In genomic region chr13:8525748-8526631, GRCm38 (mm10) we compare ENCODE assay signal across 24 mouse cellular contexts.
DNase-seq lines count a peak whose midpoint lies in the region; ATAC-seq and TF ChIP-seq lines count a peak whose summit lies in the region.
"Had no signal": no experiment of that assay in that cellular context is flagged by ENCODE, and none has a peak within 500 bp of the region (broad histone marks: within the 10 kb centered on the region; RNA-seq: fewer than 3 reads in every experiment).

No protein-coding gene starts in this region.

- H3K27me3 ChIP-seq in forebrain, embryonic 14.5 days (replicated peaks; ENCODE audit: control insufficient read depth, insufficient read depth, low read length): no peaks in the 10 kb centered on the region
- H3K27me3 ChIP-seq in forebrain, postnatal 0 days (ENCODE audit: insufficient read depth, low read length): no peaks in the 10 kb centered on the region
- no peaks in the 10 kb centered on the region for H3K27me3 ChIP-seq in lung, postnatal 0 days (replicated peaks; ENCODE audit: insufficient read depth, low read length)
- no peaks in the 10 kb centered on the region for H3K27me3 ChIP-seq in midbrain, embryonic 16.5 days (ENCODE audit: control insufficient read depth, insufficient read depth, low read depth, low read length)
- H3K27me3 ChIP-seq: embryonic facial prominence, embryonic 12.5 days; heart, embryonic 12.5 days; hindbrain, embryonic 15.5 days; limb, embryonic 15.5 days; neural tube, embryonic 12.5 days had no signal

- 0 out of 2 replicates have a peak, but pooled peaks have one; percentile 34 for ATAC-seq in forebrain, embryonic 14.5 days
- no peak for ATAC-seq in forebrain, postnatal 0 days
- ATAC-seq in lung, postnatal 0 days: peak; percentile 49; the same call in 1 of the 2 replicates
- ATAC-seq in midbrain, embryonic 16.5 days: peak; percentile 78
- ATAC-seq: activated CD4-positive, CD25-positive, alpha-beta regulatory T cell, adult 4 months; CD4-positive, CD25-positive, alpha-beta regulatory T cell, adult 4 months had no signal

- H3K27ac ChIP-seq in forebrain, embryonic 14.5 days (ENCODE audit: low read depth, low read length): no peak overlapping the region
- H3K27ac ChIP-seq in forebrain, postnatal 0 days (ENCODE audit: low read depth, low read length): no peak overlapping the region
- H3K27ac ChIP-seq in lung, postnatal 0 days (ENCODE audit: low read length): no peak overlapping the region
- no peak overlapping the region for H3K27ac ChIP-seq in midbrain, embryonic 16.5 days (ENCODE audit: low read length)
- H3K27ac ChIP-seq: embryonic facial prominence, embryonic 12.5 days; hindbrain, embryonic 15.5 days; limb, embryonic 15.5 days; neural tube, embryonic 12.5 days had no signal

- no peak overlapping the region for H3K9ac ChIP-seq in forebrain, embryonic 14.5 days (ENCODE audit: low read length)
- H3K9ac ChIP-seq in forebrain, postnatal 0 days: no peak overlapping the region
- no peak overlapping the region for H3K9ac ChIP-seq in lung, postnatal 0 days (replicated peaks; ENCODE audit: low read depth)
- H3K9ac ChIP-seq in midbrain, embryonic 16.5 days (ENCODE audit: low read depth, low read length): no peak overlapping the region
- H3K9ac ChIP-seq: embryonic facial prominence, embryonic 12.5 days; heart, embryonic 12.5 days; hindbrain, embryonic 15.5 days; limb, embryonic 15.5 days; neural tube, embryonic 12.5 days had no signal

- no peaks in the 10 kb centered on the region for H3K4me1 ChIP-seq in forebrain, embryonic 14.5 days (ENCODE audit: control insufficient read depth, insufficient read depth, low read length)
- H3K4me1 ChIP-seq in forebrain, postnatal 0 days (ENCODE audit: insufficient read depth): no peaks in the 10 kb centered on the region; the same call in 1 of the 2 replicates
- no peaks in the 10 kb centered on the region for H3K4me1 ChIP-seq in lung, postnatal 0 days (ENCODE audit: insufficient read depth, low read depth, low read length)
- peaks cover 2% of the 10 kb centered on the region for H3K4me1 ChIP-seq in midbrain, embryonic 16.5 days (ENCODE audit: control insufficient read depth, insufficient read depth, low read length)
- H3K4me1 ChIP-seq: embryonic facial prominence, embryonic 12.5 days; heart, embryonic 12.5 days; limb, embryonic 15.5 days; neural tube, embryonic 12.5 days had no signal

- H3K4me2 ChIP-seq in forebrain, embryonic 14.5 days (ENCODE audit: low read length): no peak overlapping the region
- H3K4me2 ChIP-seq in forebrain, postnatal 0 days (ENCODE audit: low read depth): no peak overlapping the region
- no peak overlapping the region for H3K4me2 ChIP-seq in lung, postnatal 0 days (replicated peaks; ENCODE audit: low read depth, low read length)
- no peak overlapping the region for H3K4me2 ChIP-seq in midbrain, embryonic 16.5 days (ENCODE audit: low read length)
- H3K4me2 ChIP-seq: embryonic facial prominence, embryonic 12.5 days; heart, embryonic 12.5 days; hindbrain, embryonic 15.5 days; limb, embryonic 15.5 days; neural tube, embryonic 12.5 days had no signal

- no peak for TF ChIP-seq EP300 in lung, postnatal 0 days (IDR thresholded peaks at IDR 0.05)

- H3K36me3 ChIP-seq in forebrain, embryonic 14.5 days (ENCODE audit: control insufficient read depth, insufficient read depth, low read length): no peaks in the 10 kb centered on the region
- no peaks in the 10 kb centered on the region for H3K36me3 ChIP-seq in forebrain, postnatal 0 days (ENCODE audit: insufficient read depth)
- H3K36me3 ChIP-seq in lung, postnatal 0 days (ENCODE audit: insufficient read depth, low read length): no peaks in the 10 kb centered on the region
- H3K36me3 ChIP-seq in midbrain, embryonic 16.5 days (ENCODE audit: control insufficient read depth, insufficient read depth, low read length): no peaks in the 10 kb centered on the region
- H3K36me3 ChIP-seq: embryonic facial prominence, embryonic 12.5 days; heart, embryonic 12.5 days; hindbrain, embryonic 15.5 days; limb, embryonic 15.5 days; neural tube, embryonic 12.5 days had no signal

- TF ChIP-seq CTCF in forebrain, postnatal 0 days (IDR thresholded peaks at IDR 0.05; ENCODE audit: low read depth): no peak
- no peak for TF ChIP-seq CTCF in lung, postnatal 0 days (IDR thresholded peaks at IDR 0.05)
- no peak for TF ChIP-seq CTCF in brain, embryonic 14.5 days (IDR thresholded peaks at IDR 0.05; ENCODE audit: borderline replicate concordance, extremely low read depth, insufficient read depth, insufficient read length)

- TF ChIP-seq POLR2A in brain, embryonic 14.5 days (IDR thresholded peaks at IDR 0.05; ENCODE audit: borderline replicate concordance, extremely low read depth, insufficient read depth, insufficient read length, poor library complexity, severe bottlenecking): no peak

- 56% methylated on average over 9 of the region's 9 CpGs for WGBS in forebrain, embryonic 14.5 days
- WGBS in forebrain, postnatal 0 days: 47% methylated on average over 9 of the region's 9 CpGs
- WGBS in lung, postnatal 0 days: 28% methylated on average over 9 of the region's 9 CpGs
- WGBS in midbrain, embryonic 16.5 days: 48% methylated on average over 9 of the region's 9 CpGs

- H3K4me3 ChIP-seq in forebrain, embryonic 14.5 days (ENCODE audit: low read depth, low read length): no peak overlapping the region
- no peak overlapping the region for H3K4me3 ChIP-seq in forebrain, postnatal 0 days (ENCODE audit: low read depth, low read length)
- H3K4me3 ChIP-seq in lung, postnatal 0 days (ENCODE audit: low read depth, low read length): no peak overlapping the region
- no peak overlapping the region for H3K4me3 ChIP-seq in midbrain, embryonic 16.5 days (ENCODE audit: low read depth, low read length)
- H3K4me3 ChIP-seq: embryonic facial prominence, embryonic 12.5 days; erythroblast, embryonic 14.5 days; heart, embryonic 12.5 days; hindbrain, embryonic 15.5 days; limb, embryonic 15.5 days; neural tube, embryonic 12.5 days had no signal

- H3K9me3 ChIP-seq in forebrain, embryonic 14.5 days (replicated peaks; ENCODE audit: control insufficient read depth, low read length): no peaks in the 10 kb centered on the region
- H3K9me3 ChIP-seq in forebrain, postnatal 0 days (ENCODE audit: low read length): no peaks in the 10 kb centered on the region
- no peaks in the 10 kb centered on the region for H3K9me3 ChIP-seq in lung, postnatal 0 days (ENCODE audit: low read length)
- no peaks in the 10 kb centered on the region for H3K9me3 ChIP-seq in midbrain, embryonic 16.5 days (replicated peaks; ENCODE audit: control insufficient read depth, low read length, poor library complexity, severe bottlenecking)
- H3K9me3 ChIP-seq: embryonic facial prominence, embryonic 12.5 days; hindbrain, embryonic 15.5 days; limb, embryonic 15.5 days; neural tube, embryonic 12.5 days had no signal

- DNase-seq in forebrain, embryonic 14.5 days (ENCODE audit: low spot score): peak; percentile 17
- no peak for DNase-seq in forebrain, postnatal 0 days
- peak; percentile 31 for DNase-seq in lung, postnatal 0 days (ENCODE audit: low spot score)
- DNase-seq in lung, postnatal 36 days: no peak
- peak; percentile 52 for DNase-seq in brain, embryonic 14.5 days (ENCODE audit: low read depth)
- no peak for DNase-seq in embryo, embryonic 9.5 days (ENCODE audit: extremely low spot score)
- no peak for DNase-seq in cerebellum, adult 18-20 months
- DNase-seq: adrenal gland, postnatal 10 days; cerebellum, adult 11 months; heart, adult 11 months; heart, postnatal 14 days; kidney, adult 2 months; kidney, postnatal 25 days; lung, adult 2 months; thymus, adult 2 months had no signal

Comparison
In these comparisons a context has a peak if more than half of its experiments do, and no peak if none do; other contexts are left out.
1. DNase-seq: peak in forebrain, embryonic 14.5 days (single experiment), lung, postnatal 0 days (single experiment) and brain, embryonic 14.5 days (single experiment); none in forebrain, postnatal 0 days (single experiment), lung, postnatal 36 days (single experiment), embryo, embryonic 9.5 days (single experiment) and cerebellum, adult 18-20 months (0 of 2).